Mouse (Mus musculus) liver, adult 2 months (tissue): ENCODE measurements around the gene Myo15. TPM values are rescaled to one million over a fixed set of nuclear protein-coding genes. Genes with fewer than 3 reads are reported as not detected.
"Not testable (repeated sequence)": the region's sequence is repeated elsewhere in the genome, so short reads cannot be mapped to it uniquely, and the experiment has no call there.

ENCODE experiments used
- DNase-seq: peaks from one replicate; pipeline ENCODE4 v3.0.0-alpha.2; 2011; ENCODE audit warnings: low read depth, low spot score; ENCODE audit errors: extremely low read depth
- H3K27ac ChIP-seq: fragments of 200-500 bp; replicated peaks from 2 replicates; pipeline ENCODE4 v1.5.1; 2012; ENCODE audit warnings: low read depth, mild to moderate bottlenecking, control low read depth, inconsistent platforms, low read length; ENCODE audit not compliant: insufficient read depth
- H3K27me3 ChIP-seq: fragments of 200-500 bp; 2 replicates; pipeline ENCODE4 v1.6.1; 2012; ENCODE audit warnings: mild to moderate bottlenecking, moderate library complexity, low read length, inconsistent platforms; ENCODE audit not compliant: control insufficient read depth, insufficient read depth
- H3K36me3 ChIP-seq: fragments of 200-500 bp; 2 replicates; pipeline ENCODE4 v1.6.1; 2012; ENCODE audit warnings: low read length, inconsistent platforms; ENCODE audit not compliant: control insufficient read depth, insufficient read depth
- H3K4me1 ChIP-seq: fragments of 200-500 bp; 2 replicates; pipeline ENCODE4 v1.6.1; 2011; ENCODE audit warnings: low read length; ENCODE audit not compliant: control insufficient read depth, insufficient read depth
- H3K4me3 ChIP-seq: fragments of 200-500 bp; 2 replicates; pipeline ENCODE4 v1.5.1; 2011; ENCODE audit warnings: low read depth, mild to moderate bottlenecking, control low read depth, low read length, moderate library complexity; ENCODE audit not compliant: insufficient read depth
- H3K79me2 ChIP-seq: fragments of 200-500 bp; 2 replicates; pipeline ENCODE4 v1.6.1; 2012; ENCODE audit warnings: inconsistent platforms, mild to moderate bottlenecking, low read length, moderate library complexity; ENCODE audit not compliant: control insufficient read depth, insufficient read depth
- H3K9ac ChIP-seq: fragments of 200-500 bp; 2 replicates; pipeline ENCODE4 v1.6.1; 2012; ENCODE audit warnings: low read depth, mild to moderate bottlenecking, control low read depth, inconsistent platforms, low read length
- CTCF ChIP-seq: fragments of 200-500 bp; IDR thresholded peaks from 2 replicates; pipeline ENCODE4 v1.5.1; 2011; ENCODE audit warnings: low read depth, low read length, control low read depth
- POLR2A ChIP-seq: fragments of 200-500 bp; IDR thresholded peaks from 2 replicates; pipeline ENCODE4 v1.6.1; 2011; ENCODE audit warnings: low read length, control low read depth; ENCODE audit not compliant: insufficient read depth; ENCODE audit errors: extremely low read depth
- WGBS: fragments of 180-500 bp; shearing (Covaris S2); methylation state at CpG from one replicate; pipeline ENCODE4 v1.1.7; 2018; 5-methylcytosine and 5-hydroxymethylcytosine counted together
- polyA plus RNA-seq: library from polyadenylated mRNA; depleted of rRNA; stranded (reverse); fragments of >200 nt; gene quantifications from 2 replicates; pipeline ENCODE4 v1.2.3, GENCODE M21; 2012; rRNA removed
- total RNA-seq: library from RNA; depleted of rRNA; stranded (reverse); fragments of >200 nt; gene quantifications from 2 replicates; pipeline ENCODE4 v1.2.3, GENCODE M21; 2014; rRNA removed

Myo15 gene
- total and polyA plus RNA-seq, 2 experiments, result under 0.01 to 0.05 TPM

DNA sequence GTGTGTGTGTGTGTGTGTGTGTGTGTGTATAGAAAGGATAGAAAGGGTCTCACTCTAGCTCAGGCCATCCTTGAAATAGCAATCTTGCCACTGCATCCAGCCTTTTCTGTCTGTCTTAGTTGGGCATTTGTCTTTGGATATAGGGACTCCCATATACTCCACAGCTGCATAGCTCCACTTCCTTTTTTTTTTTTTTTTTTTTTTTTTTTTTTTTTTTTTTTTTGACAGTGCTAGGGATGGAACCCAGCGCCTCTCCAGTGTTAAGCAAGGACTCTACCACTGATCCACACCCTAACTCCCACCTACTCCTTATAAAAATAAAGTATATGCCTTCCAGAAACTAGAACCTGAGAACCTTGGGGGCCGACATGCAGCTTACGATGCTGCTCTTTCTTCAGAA, 88.5 kb downstream of the Myo15 start:
- H3K36me3 ChIP-seq, result peaks cover 39% of the 10 kb centered on the region
- WGBS, result 89% methylated on average over 3 of the region's 3 CpGs
- H3K79me2 ChIP-seq, result 0 out of 2 replicates have a peak, but pooled peaks cover 2% of the 10 kb centered on the region
- no peak overlapping the region for H3K9ac ChIP-seq
- no peak overlapping the region for H3K4me3 ChIP-seq
- no peaks in the 10 kb centered on the region for H3K27me3 ChIP-seq
- H3K27ac ChIP-seq, result no peak overlapping the region
- TF ChIP-seq POLR2A (no peak), CTCF (no peak)
- H3K4me1 ChIP-seq, result no peaks in the 10 kb centered on the region
- no peak for DNase-seq

DNA sequence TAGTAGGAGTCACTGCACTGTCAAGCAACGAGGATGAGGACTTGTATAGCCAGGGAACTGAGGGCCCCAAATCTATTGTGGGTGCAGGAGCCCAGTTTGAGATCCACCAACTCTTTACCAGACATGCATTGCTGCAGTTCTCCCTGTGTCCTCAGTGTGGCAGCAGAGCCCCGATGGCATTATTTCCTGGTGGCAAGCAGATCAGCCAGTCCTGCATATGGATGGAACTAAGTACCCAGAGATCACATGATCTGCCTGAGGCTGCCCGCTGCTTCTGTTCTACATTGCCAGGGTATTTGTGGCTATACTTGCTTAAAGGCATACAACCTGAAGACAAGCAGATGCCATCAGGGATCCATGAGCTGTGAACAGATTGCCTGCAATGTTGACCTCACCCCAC, 90.2 kb downstream of the Myo15 start:
- DNase-seq, result peak; percentile 35
- H3K4me1 ChIP-seq, result no peaks in the 10 kb centered on the region
- WGBS, result 8% methylated on average over 3 of the region's 3 CpGs

DNA sequence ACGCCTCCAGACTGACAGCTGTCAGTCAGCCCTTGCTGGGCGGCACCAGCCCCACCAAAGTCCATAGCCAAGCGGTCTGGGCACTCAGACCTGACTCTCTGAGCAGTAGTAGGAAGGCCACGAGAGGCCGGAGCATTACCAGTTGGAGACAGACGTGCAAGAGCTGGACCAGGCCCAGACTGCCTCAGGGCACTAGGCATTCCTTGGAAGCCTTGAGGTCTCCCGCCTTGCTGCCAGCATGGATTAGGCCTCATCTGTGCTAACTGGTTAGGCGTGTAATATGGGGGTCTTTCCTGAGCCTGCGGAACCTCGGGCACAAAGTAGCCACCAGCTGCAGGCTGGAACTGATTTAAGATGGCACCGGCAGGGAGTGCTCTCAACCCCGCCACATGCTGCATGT, 104.9 kb downstream of the Myo15 start:
- not testable (repeated sequence) for H3K36me3 ChIP-seq, H3K27ac ChIP-seq, H3K9ac ChIP-seq, H3K27me3 ChIP-seq, H3K4me3 ChIP-seq, H3K4me1 ChIP-seq, H3K79me2 ChIP-seq, DNase-seq
- 85% methylated on average over 11 of the region's 12 CpGs for WGBS

More for the DNA sequence above, 90.2 kb downstream of the Myo15 start:
- Histone ChIP-seq H3K9ac (no peak overlapping the region), H3K36me3 (peaks cover 24% of the 10 kb centered on the region), H3K4me3 (no peak overlapping the region), H3K27me3 (no peaks in the 10 kb centered on the region), H3K27ac (no peak overlapping the region), H3K79me2 (no peaks in the 10 kb centered on the region)
- no peak for TF ChIP-seq POLR2A
- peak; percentile 93 for TF ChIP-seq CTCF

Other genes with a start within 250 kb of the Myo15 start
- gene Srebf1, start 246.8 kb upstream of the Myo15 start, total RNA-seq, result 151 and 152 TPM in 2 replicates
- 477 and 580 TPM in 2 replicates for gene Srebf1, start 246.8 kb upstream of the Myo15 start, polyA plus RNA-seq
- 9.6 and 13.5 TPM in 2 replicates for gene Tom1l2, start 116.4 kb upstream of the Myo15 start, total RNA-seq
- gene Tom1l2, start 116.4 kb upstream of the Myo15 start, polyA plus RNA-seq, result 16.9 and 22.1 TPM in 2 replicates
- gene Drc3, start 116.0 kb upstream of the Myo15 start, total RNA-seq, result 0.46 and 0.74 TPM in 2 replicates
- gene Drc3, start 116.0 kb upstream of the Myo15 start, polyA plus RNA-seq, result 0.46 and 0.64 TPM in 2 replicates
- gene Gid4, start 52.2 kb upstream of the Myo15 start, total RNA-seq, result 11.7 and 14.1 TPM in 2 replicates
- 18.9 and 21.7 TPM in 2 replicates for gene Gid4, start 52.2 kb upstream of the Myo15 start, polyA plus RNA-seq
- gene Atpaf2, start 50.9 kb upstream of the Myo15 start, total RNA-seq, result 15.3 and 16.8 TPM in 2 replicates
- gene Atpaf2, start 50.9 kb upstream of the Myo15 start, polyA plus RNA-seq, result 22.3 and 23.3 TPM in 2 replicates
- 29.1 and 36.6 TPM in 2 replicates for gene Drg2, start 14.7 kb upstream of the Myo15 start, total RNA-seq
- gene Drg2, start 14.7 kb upstream of the Myo15 start, polyA plus RNA-seq, result 40.1 and 41.7 TPM in 2 replicates
- gene Alkbh5, start 67.0 kb downstream of the Myo15 start, total RNA-seq, result 25.2 and 33.8 TPM in 2 replicates
- gene Alkbh5, start 67.0 kb downstream of the Myo15 start, polyA plus RNA-seq, result 21.2 and 22.6 TPM in 2 replicates
- gene Llgl1, start 230.4 kb downstream of the Myo15 start, total RNA-seq, result 2.7 and 3.8 TPM in 2 replicates
- 8.9 and 11.5 TPM in 2 replicates for gene Llgl1, start 230.4 kb downstream of the Myo15 start, polyA plus RNA-seq